Mouse (Mus musculus) CH12.LX (cell line): ENCODE measurements at regions not wholly inside any gene's neighbourhood (a gene's known extent, or its start where the extent isn't known, plus 50 kb on each side); places are given as distances from the start of the nearest gene placed in this dataset.
A peak's percentile ranks its signal among the peaks of the same experiment; 100 is the strongest.

Source experiments
- DNase-seq: peaks from one replicate; pipeline ENCODE4 v3.0.0-alpha.2; 2013; ENCODE audit errors: extremely low read depth
- H3K27ac ChIP-seq: 2 replicates; pipeline ENCODE4 v1.5.1; 2012; ENCODE audit warnings: low read depth, mild to moderate bottlenecking, control low read depth, moderate library complexity; ENCODE audit not compliant: insufficient read depth
- H3K27me3 ChIP-seq: replicated peaks from 2 replicates; pipeline ENCODE3; 2012; ENCODE audit warnings: inconsistent platforms
- H3K36me3 ChIP-seq, 2 experiments: replicated peaks in 1 of 2; 2 replicates each; pipeline versions ENCODE3 to v1.6.1; 2012; ENCODE audit warnings: inconsistent platforms in 1 of 2, low read length in 1 of 2, mild to moderate bottlenecking in 1 of 2, mixed read lengths in 1 of 2, moderate library complexity in 1 of 2; ENCODE audit not compliant: control insufficient read depth in 1 of 2, insufficient read depth in 1 of 2
- H3K4me1 ChIP-seq, 2 experiments: 2 replicates each; pipeline ENCODE4 v1.6.1; 2012; ENCODE audit warnings: inconsistent platforms in 1 of 2, moderate library complexity in 1 of 2; ENCODE audit not compliant: insufficient read depth in 2 of 2, control insufficient read depth in 1 of 2
- H3K4me2 ChIP-seq: 2 replicates; pipeline ENCODE4 v1.6.1; 2012; ENCODE audit warnings: low read depth, mild to moderate bottlenecking, control low read depth; ENCODE audit not compliant: poor library complexity, insufficient read depth, severe bottlenecking
- H3K4me3 ChIP-seq, 3 experiments: fragments of 150-350 bp in 1 of 3; sonication (generic) in 1 of 3; replicated peaks in 1 of 3; 2 replicates each; pipeline versions ENCODE3 to v1.5.1; 2011 to 2012; ENCODE audit warnings: low read depth in 2 of 3, low read length in 2 of 3, mild to moderate bottlenecking in 2 of 3, moderate library complexity in 2 of 3, control low read depth in 1 of 3, improper control_type of control experiment in 1 of 3, inconsistent platforms in 1 of 3, mixed read lengths in 1 of 3; ENCODE audit not compliant: poor library complexity in 1 of 3
- H3K79me2 ChIP-seq: replicated peaks from 2 replicates; pipeline ENCODE4 v1.6.1; 2012; ENCODE audit warnings: mild to moderate bottlenecking, moderate library complexity; ENCODE audit not compliant: control insufficient read depth, poor library complexity, insufficient read depth, severe bottlenecking; ENCODE audit errors: extremely low read depth
- H3K9ac ChIP-seq: 2 replicates; pipeline ENCODE4 v1.6.1; 2012; ENCODE audit warnings: low read depth, mild to moderate bottlenecking, control low read depth, moderate library complexity; ENCODE audit not compliant: insufficient read depth
- H3K9me3 ChIP-seq: replicated peaks from 2 replicates; pipeline ENCODE3; 2012; ENCODE audit warnings: low read length, inconsistent platforms, mixed read lengths
- CHD1 ChIP-seq: IDR thresholded peaks from 2 replicates; pipeline ENCODE4 v1.6.1; 2012; ENCODE audit warnings: low read depth, low read length, improper control_type of control experiment, inconsistent platforms
- ELF1 ChIP-seq: IDR thresholded peaks from 2 replicates; pipeline ENCODE4 v1.6.1; 2014; ENCODE audit warnings: low read depth, mild to moderate bottlenecking, inconsistent platforms, low read length, improper control_type of control experiment
- ETS1 ChIP-seq: conservative IDR thresholded peaks from 2 replicates; pipeline ENCODE4 v1.6.1; 2012; ENCODE audit warnings: low read depth, mild to moderate bottlenecking, inconsistent platforms, low read length, improper control_type of control experiment, moderate library complexity
- IRF4 ChIP-seq: IDR thresholded peaks from 2 replicates; pipeline ENCODE4 v1.6.1; 2014; ENCODE audit warnings: low read depth, mild to moderate bottlenecking, inconsistent platforms, low read length, improper control_type of control experiment
- JUN ChIP-seq: IDR thresholded peaks from 2 replicates; pipeline ENCODE4 v1.6.1; 2011; ENCODE audit warnings: low read depth, mild to moderate bottlenecking, low read length, improper control_type of control experiment, moderate library complexity; ENCODE audit not compliant: insufficient read depth
- JUND ChIP-seq: conservative IDR thresholded peaks from 2 replicates; pipeline ENCODE4 v1.6.1; 2011; ENCODE audit warnings: low read depth, low read length, improper control_type of control experiment
- KAT2A ChIP-seq: IDR thresholded peaks from 2 replicates; pipeline ENCODE4 v1.6.1; 2012; ENCODE audit warnings: low read length, improper control_type of control experiment, inconsistent platforms; ENCODE audit not compliant: insufficient replicate concordance
- MYC ChIP-seq: IDR thresholded peaks from 2 replicates; pipeline ENCODE4 v1.6.1; 2011; ENCODE audit warnings: low read depth, mild to moderate bottlenecking, improper control_type of control experiment, low read length
- POLR2AphosphoS2 ChIP-seq: IDR thresholded peaks from 2 replicates; pipeline ENCODE4 v1.6.1; 2011; ENCODE audit warnings: low read depth, low read length, improper control_type of control experiment
- SMC3 ChIP-seq: IDR thresholded peaks from 2 replicates; pipeline ENCODE4 v1.6.1; 2011; ENCODE audit warnings: low read depth, low read length, improper control_type of control experiment
- UBTF ChIP-seq: IDR thresholded peaks from 2 replicates; pipeline ENCODE4 v1.6.1; 2012; ENCODE audit warnings: low read depth, mild to moderate bottlenecking, inconsistent platforms, low read length, improper control_type of control experiment, moderate library complexity
- USF2 ChIP-seq: conservative IDR thresholded peaks from 2 replicates; pipeline ENCODE4 v1.6.1; 2011; ENCODE audit warnings: low read depth, low read length, improper control_type of control experiment
- ZC3H11A ChIP-seq: IDR thresholded peaks from 2 replicates; pipeline ENCODE4 v1.6.1; 2012; ENCODE audit warnings: low read depth, mild to moderate bottlenecking, inconsistent platforms, low read length, improper control_type of control experiment
- ZKSCAN1 ChIP-seq: IDR thresholded peaks from 2 replicates; pipeline ENCODE4 v1.6.1; 2012; ENCODE audit warnings: low read depth, inconsistent platforms, low read length, improper control_type of control experiment, borderline replicate concordance
- ZNF384 ChIP-seq: IDR thresholded peaks from 2 replicates; pipeline ENCODE4 v1.6.1; 2012; ENCODE audit warnings: low read depth, low read length, improper control_type of control experiment, inconsistent platforms
- dilution Hi-C: fragments of 300-500 bp; cut with MboI; formaldehyde crosslinking; loops from 2 replicates; pipeline ENCODE4 v1.14.3; 2020; ENCODE audit warnings: low sequenced_read_pairs; ENCODE audit not compliant: extremely low pct_unique_long_range_greater_than_20kb, extremely low pct_ligation_motif_present
- in situ Hi-C: fragments of 300-500 bp; cut with MboI; formaldehyde crosslinking; loops from 3 replicates; pipeline ENCODE4 v1.14.3; 2019; ENCODE audit warnings: low sequenced_read_pairs, low pct_ligation_motif_present, low pct_unique_long_range_greater_than_20kb, mixed read lengths

GRCm38 (mm10) chr5:118364646-118365045 is 119.6 kb downstream of the 2410131K14Rik start:
- Histone ChIP-seq H3K27ac (no peak overlapping the region), H3K9me3 (peaks cover 20% of the 10 kb centered on the region), H3K4me3 (no peak overlapping the region), H3K4me1 (peaks cover 13 to 31% of the 10 kb centered on the region in 2 experiments), H3K27me3 (no peaks in the 10 kb centered on the region), H3K36me3 (no peaks in the 10 kb centered on the region), H3K9ac (no peak overlapping the region), H3K79me2 (no peaks in the 10 kb centered on the region), H3K4me2 (no peak overlapping the region)
- DNase-seq: no peak
- dilution Hi-C loops: no loop called here
- TF ChIP-seq IRF4: no peak
- no peak for TF ChIP-seq SMC3
- TF ChIP-seq ELF1: no peak
- no peak for TF ChIP-seq ETS1
- TF ChIP-seq UBTF: no peak
- no peak for TF ChIP-seq KAT2A
- no peak for TF ChIP-seq ZNF384
- in situ Hi-C loops: no loop called here

- TF ChIP-seq ZC3H11A (no peak), ETS1 (no peak), JUN (no peak), USF2 (no peak), POLR2AphosphoS2 (no peak), JUND (no peak)
- H3K36me3 ChIP-seq: no peaks in the 10 kb centered on the region
- H3K9ac ChIP-seq: no peak overlapping the region
- H3K4me3 ChIP-seq: no peak overlapping the region
- H3K4me2 ChIP-seq: no peak overlapping the region
- H3K4me1 ChIP-seq: peaks cover 13 to 33% of the 10 kb centered on the region in 2 experiments
- no peak for DNase-seq
- dilution Hi-C loops: no loop called here
- no peak overlapping the region for H3K27ac ChIP-seq
- H3K27me3 ChIP-seq: no peaks in the 10 kb centered on the region
- in situ Hi-C loops: no loop called here
- peaks cover 20% of the 10 kb centered on the region for H3K9me3 ChIP-seq
- H3K79me2 ChIP-seq: no peaks in the 10 kb centered on the region
Observed at GRCm38 (mm10) chr5:118365196-118365595, 120.2 kb downstream of the 2410131K14Rik start.

DNA sequence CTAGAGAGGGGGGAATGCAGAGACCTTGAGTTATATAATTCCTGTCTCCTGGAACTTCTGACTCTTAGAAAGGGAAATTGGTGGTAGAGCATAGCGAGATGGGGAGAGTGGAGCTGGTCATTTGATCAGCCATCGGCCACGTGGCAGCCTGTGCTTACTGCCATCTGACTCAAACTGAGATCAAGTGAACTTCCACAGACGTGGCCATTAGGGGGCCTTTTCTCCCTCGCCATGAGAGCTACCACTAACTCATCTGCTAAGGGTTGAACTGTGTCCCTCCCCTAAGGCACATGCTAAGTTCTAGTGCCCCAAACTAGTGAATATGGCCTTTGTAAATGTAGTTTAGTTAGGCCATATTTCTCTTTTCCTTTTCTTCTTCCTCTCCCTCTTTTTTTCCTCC is 120.6 kb downstream of the 2410131K14Rik start:
- no peak for DNase-seq
- dilution Hi-C loops: no loop called here
- peaks cover 20% of the 10 kb centered on the region for H3K9me3 ChIP-seq

More for the DNA sequence above, 120.6 kb downstream of the 2410131K14Rik start:
- Histone ChIP-seq H3K36me3 (no peaks in the 10 kb centered on the region), H3K4me3 (no peak overlapping the region), H3K4me1 (peaks cover 13 to 29% of the 10 kb centered on the region in 2 experiments), H3K79me2 (no peaks in the 10 kb centered on the region), H3K27ac (no peak overlapping the region), H3K27me3 (no peaks in the 10 kb centered on the region), H3K4me2 (no peak overlapping the region), H3K9ac (no peak overlapping the region)
- in situ Hi-C loops: no loop called here
- TF ChIP-seq CHD1 (no peak), MYC (0 out of 2 replicates have a peak, but pooled peaks have one; percentile 23), ZKSCAN1 (no peak)
- TF ChIP-seq, all 38 proteins: peak for 1
